Mouse (Mus musculus) heart, embryonic 16.5 days (tissue): Measurements from ENCODE around the gene Cd81. TPM values are rescaled to one million over a fixed set of nuclear protein-coding genes. Genes with fewer than 3 reads are reported as not detected.

Source experiments
- ATAC-seq: fragments of 200-750 bp; cut with Nextera tagmentation; replicated peaks from 2 replicates; pipeline ENCODE4 v1.8.0; 2017; ENCODE audit warnings: moderate number of reproducible peaks; ENCODE audit not compliant: insufficient read depth, low FRiP score; ENCODE audit errors: extremely low read depth
- H3K27ac ChIP-seq: fragments of 300-500 bp; sonication (generic); 2 replicates; pipeline ENCODE4 v1.5.1; 2014; ENCODE audit warnings: mild to moderate bottlenecking, low read length, control low read depth, moderate library complexity
- H3K27me3 ChIP-seq: fragments of 300-500 bp; sonication (generic); 2 replicates; pipeline ENCODE4 v1.6.1; 2014; ENCODE audit warnings: low read length, mixed read lengths; ENCODE audit not compliant: control insufficient read depth, insufficient read depth
- H3K36me3 ChIP-seq: fragments of 300-500 bp; sonication (generic); 2 replicates; pipeline ENCODE4 v1.6.1; 2014; ENCODE audit not compliant: control insufficient read depth, insufficient read depth
- H3K4me1 ChIP-seq: fragments of 300-500 bp; sonication (generic); 2 replicates; pipeline ENCODE4 v1.6.1; 2014; ENCODE audit warnings: low read length, mixed read lengths; ENCODE audit not compliant: control insufficient read depth, insufficient read depth
- H3K4me2 ChIP-seq: fragments of 300-500 bp; sonication (generic); 2 replicates; pipeline ENCODE4 v1.6.1; 2014; ENCODE audit warnings: low read depth, mild to moderate bottlenecking, control low read depth, low read length
- H3K4me3 ChIP-seq: fragments of 300-500 bp; sonication (generic); 2 replicates; pipeline ENCODE4 v1.5.1; 2014; ENCODE audit warnings: mild to moderate bottlenecking, control low read depth, low read length
- H3K9ac ChIP-seq: fragments of 300-500 bp; sonication (generic); 2 replicates; pipeline ENCODE4 v1.6.1; 2014; ENCODE audit warnings: low read length, control low read depth
- H3K9me3 ChIP-seq: fragments of 300-500 bp; sonication (generic); replicated peaks from 2 replicates; pipeline ENCODE4 v1.6.1; 2016; ENCODE audit warnings: low read length; ENCODE audit not compliant: control insufficient read depth
- WGBS: fragments of 180-500 bp; shearing (Covaris S2); extraction: QIAGEN DNeasy Blood & Tissue Kit; methylation state at CpG from one replicate; pipeline ENCODE4 v1.1.7; 2014; 5-methylcytosine and 5-hydroxymethylcytosine counted together
- polyA plus RNA-seq: library from polyadenylated mRNA; unstranded; fragments of >200 nt; fragmentation: Nextera tagmentation; extraction: Ambion mirVana; gene quantifications from 2 replicates; pipeline ENCODE4 v1.2.1, GENCODE M21; 2015

Gene Cd81
- polyA plus RNA-seq, 1 experiment from 2014 or later: 878 TPM

DNA sequence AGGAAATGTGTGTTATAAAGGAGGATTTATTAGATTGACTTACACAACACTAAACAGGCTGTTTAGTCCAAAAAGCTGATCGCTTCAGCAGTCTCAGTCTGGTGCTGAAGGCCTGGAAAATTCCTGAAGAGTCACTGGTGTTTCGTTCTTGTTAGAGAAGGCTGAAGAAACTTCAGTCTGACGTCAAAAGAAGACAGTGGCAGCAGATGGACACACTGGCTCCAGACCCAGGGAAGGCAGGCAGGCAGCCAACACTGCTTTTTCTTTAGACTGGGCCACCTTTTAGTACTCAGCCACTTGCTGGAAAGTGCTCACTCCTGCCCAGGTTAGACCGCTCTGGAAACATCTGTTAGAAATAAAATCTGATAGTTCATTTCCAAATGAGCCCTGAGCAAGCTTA is 19.0 kb upstream of the Cd81 start:
- WGBS: 79% methylated on average over 4 of the region's 4 CpGs

DNA sequence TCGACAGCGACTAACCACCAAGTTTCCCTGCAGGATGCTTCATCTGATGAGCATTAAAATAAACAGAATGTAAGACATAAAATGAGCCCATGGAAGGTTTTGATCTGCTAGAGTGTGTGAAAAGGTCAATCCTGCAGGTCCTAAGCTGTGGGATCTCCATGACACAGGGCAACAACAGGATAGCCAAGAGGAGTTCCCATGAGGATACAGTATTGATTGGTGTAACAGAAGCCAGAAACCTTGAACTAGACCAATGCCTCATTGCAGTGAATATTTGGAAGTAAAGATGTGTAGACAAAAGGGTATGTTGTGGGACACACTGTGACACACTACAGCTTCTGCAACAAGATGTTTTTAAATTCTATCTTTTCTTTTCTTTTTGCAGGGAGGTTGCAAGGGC is 18.4 kb upstream of the Cd81 start:
- WGBS: 86% methylated on average over 2 of the region's 2 CpGs
- no peak overlapping the region for H3K9ac ChIP-seq
- no peak overlapping the region for H3K27ac ChIP-seq
- H3K4me2 ChIP-seq: no peak overlapping the region
- peaks cover 3% of the 10 kb centered on the region; the same call in 1 of the 2 replicates for H3K36me3 ChIP-seq
- H3K4me3 ChIP-seq: no peak overlapping the region
- ATAC-seq: no peak
- H3K4me1 ChIP-seq: peaks cover 14% of the 10 kb centered on the region
- H3K27me3 ChIP-seq: no peaks in the 10 kb centered on the region
- no peaks in the 10 kb centered on the region for H3K9me3 ChIP-seq

More for the DNA sequence above, 19.0 kb upstream of the Cd81 start:
- no peak overlapping the region for H3K9ac ChIP-seq
- H3K9me3 ChIP-seq: no peaks in the 10 kb centered on the region
- no peaks in the 10 kb centered on the region for H3K27me3 ChIP-seq
- peaks cover 14% of the 10 kb centered on the region for H3K4me1 ChIP-seq
- peaks cover 3% of the 10 kb centered on the region; the same call in 1 of the 2 replicates for H3K36me3 ChIP-seq
- ATAC-seq: no peak
- no peak overlapping the region for H3K4me3 ChIP-seq
- H3K4me2 ChIP-seq: no peak overlapping the region
- no peak overlapping the region for H3K27ac ChIP-seq

DNA sequence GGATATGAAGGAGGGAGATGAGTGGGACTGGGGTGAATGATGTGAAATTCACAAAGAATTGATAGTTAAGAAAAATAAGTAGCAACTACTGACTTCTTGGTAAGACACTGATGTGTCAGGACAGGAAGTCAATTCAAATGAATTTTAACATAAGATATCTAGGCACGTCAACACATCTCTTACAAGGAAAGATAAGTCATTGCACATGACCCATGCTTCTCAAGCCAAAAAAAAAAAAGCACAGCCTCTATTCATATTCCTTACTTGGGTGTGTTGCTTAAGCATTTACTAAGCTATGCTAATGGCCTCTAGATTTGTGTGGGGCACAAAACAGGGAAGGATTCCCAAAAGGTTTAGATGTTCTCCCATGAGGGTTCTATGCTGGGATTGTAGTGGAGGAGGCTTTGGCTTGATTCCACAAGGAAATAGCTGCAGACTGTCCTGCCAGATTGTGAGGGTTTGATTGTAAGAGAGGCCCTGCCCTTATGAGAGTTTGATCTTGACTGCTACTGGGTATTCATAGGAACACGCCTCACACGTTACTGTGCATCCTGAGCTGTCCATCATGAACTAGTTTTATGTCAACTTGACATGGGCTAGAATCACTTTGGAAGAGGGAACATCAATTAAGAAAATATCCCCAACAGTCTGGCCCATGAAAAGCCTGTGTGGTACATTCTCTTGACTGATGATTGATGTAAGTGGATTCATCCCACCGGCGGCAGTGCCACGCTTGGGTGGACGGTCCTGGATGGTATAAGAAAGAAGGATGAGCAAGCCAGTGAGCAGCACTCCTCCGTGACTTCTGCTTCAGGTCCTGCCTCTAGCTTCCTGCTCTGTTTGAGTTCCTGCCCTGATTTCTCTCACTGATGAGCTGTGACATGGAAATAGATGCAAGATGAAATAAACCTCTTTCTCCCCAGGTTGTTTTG is 17.8 kb upstream of the Cd81 start:
- H3K4me1 ChIP-seq: peaks cover 14% of the 10 kb centered on the region
- no peak overlapping the region for H3K27ac ChIP-seq
- H3K4me3 ChIP-seq: no peak overlapping the region
- H3K36me3 ChIP-seq: peaks cover 3% of the 10 kb centered on the region; the same call in 1 of the 2 replicates
- H3K9me3 ChIP-seq: no peaks in the 10 kb centered on the region
- 77% methylated on average over 8 of the region's 8 CpGs for WGBS
- H3K9ac ChIP-seq: no peak overlapping the region
- peak; percentile 31; the same call in 1 of the 2 replicates for ATAC-seq
- H3K4me2 ChIP-seq: no peak overlapping the region
- no peaks in the 10 kb centered on the region for H3K27me3 ChIP-seq

DNA sequence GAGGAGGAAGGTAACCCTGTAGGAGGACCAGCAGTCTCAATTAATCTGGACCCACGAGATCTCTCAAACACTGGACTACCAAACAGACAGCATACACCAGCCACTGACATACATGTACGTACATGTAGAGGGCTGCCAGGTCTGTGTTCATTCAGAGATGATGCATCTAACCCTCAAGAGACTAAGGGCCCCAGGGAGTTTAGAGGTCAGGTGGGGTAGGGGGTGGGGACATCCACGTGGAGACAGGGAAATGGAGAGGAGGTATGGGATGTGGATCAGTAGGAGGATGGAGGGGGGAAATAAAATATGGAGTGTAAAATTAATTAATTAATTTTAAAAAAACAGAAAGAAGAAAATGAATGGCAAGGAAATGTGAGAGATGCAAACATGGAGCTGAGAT is 15.8 kb upstream of the Cd81 start:
- WGBS: 77% methylated on average over 3 of the region's 3 CpGs
- no peak for ATAC-seq
- no peak overlapping the region for H3K4me2 ChIP-seq

GRCm38 (mm10) chr7:143037306-143037705 is 15.2 kb upstream of the Cd81 start:
- WGBS: 94% methylated on average over 4 of the region's 4 CpGs
- ATAC-seq: no peak
- H3K36me3 ChIP-seq: peaks cover 3% of the 10 kb centered on the region; the same call in 1 of the 2 replicates

More for the DNA sequence above, 15.8 kb upstream of the Cd81 start:
- Histone ChIP-seq H3K4me3 (no peak overlapping the region), H3K27ac (no peak overlapping the region), H3K4me1 (peaks cover 18% of the 10 kb centered on the region), H3K9ac (no peak overlapping the region), H3K36me3 (peaks cover 3% of the 10 kb centered on the region; the same call in 1 of the 2 replicates), H3K27me3 (no peaks in the 10 kb centered on the region), H3K9me3 (no peaks in the 10 kb centered on the region)

GRCm38 (mm10) chr7:143038174-143038931 is 14.2 kb upstream of the Cd81 start:
- peaks cover 27% of the 10 kb centered on the region for H3K4me1 ChIP-seq
- no peak overlapping the region for H3K27ac ChIP-seq
- no peak overlapping the region for H3K9ac ChIP-seq
- H3K27me3 ChIP-seq: no peaks in the 10 kb centered on the region
- H3K36me3 ChIP-seq: peaks cover 3% of the 10 kb centered on the region; the same call in 1 of the 2 replicates
- no peak overlapping the region for H3K4me3 ChIP-seq
- ATAC-seq: no peak
- WGBS: 89% methylated on average over 3 of the region's 3 CpGs
- no peak overlapping the region for H3K4me2 ChIP-seq
- H3K9me3 ChIP-seq: no peaks in the 10 kb centered on the region

More at GRCm38 (mm10) chr7:143037306-143037705, 15.2 kb upstream of the Cd81 start:
- Histone ChIP-seq H3K9ac (no peak overlapping the region), H3K27ac (no peak overlapping the region), H3K4me3 (no peak overlapping the region), H3K9me3 (no peaks in the 10 kb centered on the region), H3K4me1 (peaks cover 21% of the 10 kb centered on the region), H3K27me3 (no peaks in the 10 kb centered on the region), H3K4me2 (no peak overlapping the region)

DNA sequence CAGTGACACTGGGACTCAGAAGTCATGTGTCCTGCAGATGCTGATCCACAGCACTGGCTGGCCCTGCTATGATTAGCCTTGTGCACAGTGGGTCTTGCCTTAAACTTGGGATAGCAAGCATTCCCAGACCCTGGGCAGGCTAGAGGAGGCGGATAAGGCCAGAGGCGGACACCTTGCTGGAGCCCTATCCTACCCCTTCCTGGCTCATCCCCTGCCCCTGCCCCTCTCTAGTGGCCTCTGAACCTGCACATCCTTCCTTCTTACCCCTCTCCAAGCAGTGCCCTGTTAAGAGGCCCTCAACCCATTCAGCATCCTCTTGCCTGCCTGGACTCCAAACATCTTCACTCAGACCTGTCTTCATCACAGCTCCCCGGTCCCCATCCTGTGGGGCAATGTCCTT is 12.0 kb upstream of the Cd81 start:
- H3K4me2 ChIP-seq: no peak overlapping the region
- no peak overlapping the region for H3K4me3 ChIP-seq
- H3K27ac ChIP-seq: no peak overlapping the region
- H3K4me1 ChIP-seq: peaks cover 23% of the 10 kb centered on the region
- H3K9me3 ChIP-seq: peaks cover 5% of the 10 kb centered on the region
- 97% methylated on average over 3 of the region's 3 CpGs for WGBS
- no peak for ATAC-seq
- H3K9ac ChIP-seq: no peak overlapping the region
- no peaks in the 10 kb centered on the region for H3K36me3 ChIP-seq
- H3K27me3 ChIP-seq: no peaks in the 10 kb centered on the region

- no peaks in the 10 kb centered on the region for H3K36me3 ChIP-seq
- peaks cover 5% of the 10 kb centered on the region for H3K9me3 ChIP-seq
- no peak overlapping the region for H3K4me2 ChIP-seq
- H3K27ac ChIP-seq: peak overlapping the region; percentile 79
- peak; percentile 5; the same call in 1 of the 2 replicates for ATAC-seq
- H3K4me1 ChIP-seq: peaks cover 23% of the 10 kb centered on the region
- no peak overlapping the region for H3K4me3 ChIP-seq
- H3K9ac ChIP-seq: no peak overlapping the region
- 47% methylated on average over 3 of the region's 3 CpGs for WGBS
- no peaks in the 10 kb centered on the region for H3K27me3 ChIP-seq
These were observed 11.3 kb upstream of the Cd81 start for GRCm38 (mm10) chr7:143041138-143041822.
